Mouse (Mus musculus): Measurements from ENCODE around the gene Dmrtc2. TPM values are rescaled to one million over a fixed set of nuclear protein-coding genes. Genes with fewer than 3 reads are reported as not detected.
A peak's percentile ranks its signal among the peaks of the same experiment; 100 is the strongest.

Dmrtc2 gene
- total and polyA plus RNA-seq, 3 experiments: not detected

DNA sequence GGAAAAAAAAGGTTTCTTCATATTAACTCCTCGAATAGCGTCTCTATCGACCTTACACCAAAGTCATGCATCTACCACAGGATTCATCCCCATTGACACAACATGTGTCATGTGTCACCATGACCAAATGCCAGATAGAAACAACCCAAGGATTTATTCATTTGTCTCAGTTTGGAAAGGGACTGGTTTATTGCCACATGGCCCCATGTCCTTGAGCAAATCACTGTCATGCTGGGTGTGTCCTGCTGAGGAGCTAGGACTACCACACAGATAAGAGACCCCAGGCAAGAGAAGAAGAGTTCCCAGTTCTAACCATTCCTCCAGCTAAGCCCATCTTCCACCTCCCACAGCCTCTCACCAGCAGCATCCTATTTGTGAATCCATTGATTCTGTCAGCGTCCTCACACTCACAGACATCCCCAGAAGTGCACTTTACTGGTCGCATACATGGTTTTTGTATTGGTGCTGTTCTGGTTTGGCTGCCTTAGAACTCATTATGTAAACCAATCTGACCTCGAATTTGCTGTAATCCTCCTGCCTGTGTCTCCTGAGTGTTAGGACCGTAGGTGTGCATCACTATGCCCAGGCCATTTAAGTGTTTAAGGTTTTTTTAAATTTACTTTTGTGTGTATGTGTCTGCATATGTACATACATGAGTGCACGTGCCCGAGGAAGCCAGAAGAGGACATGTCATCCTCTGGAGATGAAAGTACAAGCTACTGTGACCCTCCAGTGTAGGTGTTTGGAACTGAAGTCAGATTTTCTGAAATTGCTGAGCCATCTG lies 12.8 kb downstream of the Dmrtc2 start:
- H3K4me1 ChIP-seq (ENCODE audit: control insufficient read depth in 1 of 2, insufficient read depth in 2 of 2, low read length in 2 of 2): peaks cover 0 to 17% of the 10 kb centered on the region in 2 experiments; a peak in 2 of 4 replicates
- peaks cover 4 to 9% of the 10 kb centered on the region in 2 experiments for H3K27me3 ChIP-seq (ENCODE audit: control insufficient read depth in 1 of 2, insufficient read depth in 2 of 2, low read length in 2 of 2)
- TF ChIP-seq HCFC1 (IDR thresholded peaks at IDR 0.05; ENCODE audit: low read depth, low read length): no peak
- TF ChIP-seq EP300 (IDR thresholded peaks at IDR 0.05; ENCODE audit: low read depth in 1 of 2, low read length in 2 of 2): no peak
- TF ChIP-seq POLR2AphosphoS2 (IDR thresholded peaks at IDR 0.05; ENCODE audit: low read length): no peak
- no peak for TF ChIP-seq ZC3H11A (IDR thresholded peaks at IDR 0.05; ENCODE audit: low read depth, low read length)
- no peak for TF ChIP-seq MEF2A (IDR thresholded peaks at IDR 0.05; ENCODE audit: extremely low read depth, insufficient replicate concordance, low read depth, low read length, poor library complexity, severe bottlenecking)
- no peak for TF ChIP-seq CTCF (IDR thresholded peaks at IDR 0.05 in 2 of 3, conservative IDR thresholded peaks at IDR 0.05 in 1 of 3; ENCODE audit: control insufficient read depth in 1 of 3, insufficient read depth in 1 of 3, low read depth in 2 of 3, low read length in 3 of 3, poor library complexity in 1 of 3, severe bottlenecking in 1 of 3)
- no peak for TF ChIP-seq SMC3 (IDR thresholded peaks at IDR 0.05; ENCODE audit: low read depth, low read length)
- no peak for TF ChIP-seq POLR2AphosphoS5 (IDR thresholded peaks at IDR 0.05; ENCODE audit: borderline replicate concordance, low read depth, low read length)
- TF ChIP-seq CHD2 (IDR thresholded peaks at IDR 0.05; ENCODE audit: low read length): no peak
- no peak for TF ChIP-seq TCF12 (IDR thresholded peaks at IDR 0.05; ENCODE audit: low read depth, low read length)
- no peak for TF ChIP-seq MAZ (IDR thresholded peaks at IDR 0.05; ENCODE audit: low read depth, low read length)
- TF ChIP-seq MYB (IDR thresholded peaks at IDR 0.05; ENCODE audit: low read depth, low read length): no peak
- DNase-seq (ENCODE audit: low read depth, low spot score): no peak
- no peak overlapping the region for H3K9ac ChIP-seq (ENCODE audit: control insufficient read depth, low read depth, low read length, poor library complexity, severe bottlenecking)
- no peak overlapping the region for H3K27ac ChIP-seq (ENCODE audit: control insufficient read depth, low read depth, low read length)
- peaks cover 32% of the 10 kb centered on the region for H3K79me2 ChIP-seq (ENCODE audit: control insufficient read depth, insufficient read depth, low read length, poor library complexity)
- H3K36me3 ChIP-seq (ENCODE audit: control insufficient read depth in 1 of 2, insufficient read depth in 2 of 2, low read length in 2 of 2): peaks cover 6 to 14% of the 10 kb centered on the region in 2 experiments
- no peaks in the 10 kb centered on the region for H3K9me3 ChIP-seq (replicated peaks; ENCODE audit: insufficient read depth, low read length)
- no peak overlapping the region for H3K4me3 ChIP-seq (ENCODE audit: control insufficient read depth in 1 of 2, insufficient read depth in 1 of 2, low read depth in 2 of 2, low read length in 2 of 2)

- TF ChIP-seq POLR2A (IDR thresholded peaks at IDR 0.05; ENCODE audit: control insufficient read depth in 1 of 2, insufficient read depth in 1 of 2, low read depth in 1 of 2, low read length in 2 of 2, poor library complexity in 1 of 2) (peak; percentile 82 to 91), UBTF (IDR thresholded peaks at IDR 0.05; ENCODE audit: borderline replicate concordance, insufficient read depth, low read depth, low read length) (0 out of 2 replicates have a peak, but pooled peaks have one; percentile 6), RAD21 (IDR thresholded peaks at IDR 0.05; ENCODE audit: low read depth, low read length) (no peak), ETS1 (IDR thresholded peaks at IDR 0.05; ENCODE audit: low read depth, low read length) (no peak), CTCF (IDR thresholded peaks at IDR 0.05 in 2 of 3, conservative IDR thresholded peaks at IDR 0.05 in 1 of 3; ENCODE audit: control insufficient read depth in 1 of 3, insufficient read depth in 1 of 3, low read depth in 2 of 3, low read length in 3 of 3, poor library complexity in 1 of 3, severe bottlenecking in 1 of 3) (peak in 1 of 3 experiments; percentile 38; a peak in 2 of 6 replicates), GATA1 (IDR thresholded peaks at IDR 0.05; ENCODE audit: low read depth, low read length) (no peak), POLR2AphosphoS2 (IDR thresholded peaks at IDR 0.05; ENCODE audit: low read length) (no peak), MAX (IDR thresholded peaks at IDR 0.05; ENCODE audit: low read length) (no peak), MXI1 (IDR thresholded peaks at IDR 0.05; ENCODE audit: low read depth, low read length) (no peak), NRF1 (IDR thresholded peaks at IDR 0.05; ENCODE audit: insufficient read depth, low read depth, low read length, poor library complexity, severe bottlenecking) (no peak), USF1 (IDR thresholded peaks at IDR 0.05; ENCODE audit: low read depth, low read length) (no peak), USF2 (IDR thresholded peaks at IDR 0.05; ENCODE audit: borderline replicate concordance in 1 of 2, insufficient read depth in 1 of 2, low read depth in 1 of 2, low read length in 2 of 2) (no peak), ELF1 (IDR thresholded peaks at IDR 0.05; ENCODE audit: low read depth, low read length) (no peak), TBP (IDR thresholded peaks at IDR 0.05; ENCODE audit: low read depth, low read length) (peak; percentile 89)
- peak within 1 kb of the TSS; percentile 93 for H3K9ac ChIP-seq (ENCODE audit: control insufficient read depth, low read depth, low read length, poor library complexity, severe bottlenecking)
These were observed 14.2 kb downstream of the Dmrtc2 start, which contains the start of gene Rps19 for GRCm38 (mm10) chr7:24883896-24884692. Rps19 (plus strand) TSS chr7:24884371.

More at GRCm38 (mm10) chr7:24883896-24884692, 14.2 kb downstream of the Dmrtc2 start, which contains the start of gene Rps19:
- Histone ChIP-seq H3K27me3 (ENCODE audit: control insufficient read depth in 1 of 2, insufficient read depth in 2 of 2, low read length in 2 of 2) (peaks cover 0 to 2% of the 10 kb centered on the region in 2 experiments; a peak in 1 of 4 replicates), H3K4me3 (ENCODE audit: control insufficient read depth in 1 of 2, insufficient read depth in 1 of 2, low read depth in 2 of 2, low read length in 2 of 2) (peak within 1 kb of the TSS; percentile 75 to 77), H3K27ac (ENCODE audit: control insufficient read depth, low read depth, low read length) (peak within 1 kb of the TSS; percentile 97), H3K4me1 (ENCODE audit: control insufficient read depth in 1 of 2, insufficient read depth in 2 of 2, low read length in 2 of 2) (peaks cover 0 to 20% of the 10 kb centered on the region in 2 experiments; a peak in 2 of 4 replicates), H3K9me3 (replicated peaks; ENCODE audit: insufficient read depth, low read length) (no peaks in the 10 kb centered on the region), H3K36me3 (ENCODE audit: control insufficient read depth in 1 of 2, insufficient read depth in 2 of 2, low read length in 2 of 2) (peaks cover 6 to 17% of the 10 kb centered on the region in 2 experiments), H3K79me2 (ENCODE audit: control insufficient read depth, insufficient read depth, low read length, poor library complexity) (peaks cover 36% of the 10 kb centered on the region)
- peak; percentile 100 for DNase-seq (ENCODE audit: low read depth, low spot score)

All from MEL (cell line).